Mouse (Mus musculus) G1E (cell line): Measurements from ENCODE around the gene Cyb561d1.

Source experiments
- CTCF ChIP-seq: IDR thresholded peaks from 2 replicates; pipeline ENCODE4 v1.5.1; 2012; ENCODE audit warnings: low read depth, low read length, inconsistent platforms, mixed read lengths
- GATA1 ChIP-seq: IDR thresholded peaks from 2 replicates; pipeline ENCODE4 v1.6.1; 2012; ENCODE audit warnings: borderline replicate concordance, low read length, inconsistent platforms, mixed read lengths
- GATA2 ChIP-seq: IDR thresholded peaks from 2 replicates; pipeline ENCODE4 v1.6.1; 2012; ENCODE audit warnings: low read depth, low read length, inconsistent platforms, borderline replicate concordance
- POLR2AphosphoS5 ChIP-seq: IDR thresholded peaks from 2 replicates; pipeline ENCODE4 v1.6.1; 2012; ENCODE audit warnings: low read depth, low read length, inconsistent platforms; ENCODE audit not compliant: insufficient replicate concordance
- TAL1 ChIP-seq: conservative IDR thresholded peaks from 2 replicates; pipeline ENCODE4 v1.6.1; 2012; ENCODE audit warnings: low read depth, low read length, inconsistent platforms, mixed read lengths

DNA sequence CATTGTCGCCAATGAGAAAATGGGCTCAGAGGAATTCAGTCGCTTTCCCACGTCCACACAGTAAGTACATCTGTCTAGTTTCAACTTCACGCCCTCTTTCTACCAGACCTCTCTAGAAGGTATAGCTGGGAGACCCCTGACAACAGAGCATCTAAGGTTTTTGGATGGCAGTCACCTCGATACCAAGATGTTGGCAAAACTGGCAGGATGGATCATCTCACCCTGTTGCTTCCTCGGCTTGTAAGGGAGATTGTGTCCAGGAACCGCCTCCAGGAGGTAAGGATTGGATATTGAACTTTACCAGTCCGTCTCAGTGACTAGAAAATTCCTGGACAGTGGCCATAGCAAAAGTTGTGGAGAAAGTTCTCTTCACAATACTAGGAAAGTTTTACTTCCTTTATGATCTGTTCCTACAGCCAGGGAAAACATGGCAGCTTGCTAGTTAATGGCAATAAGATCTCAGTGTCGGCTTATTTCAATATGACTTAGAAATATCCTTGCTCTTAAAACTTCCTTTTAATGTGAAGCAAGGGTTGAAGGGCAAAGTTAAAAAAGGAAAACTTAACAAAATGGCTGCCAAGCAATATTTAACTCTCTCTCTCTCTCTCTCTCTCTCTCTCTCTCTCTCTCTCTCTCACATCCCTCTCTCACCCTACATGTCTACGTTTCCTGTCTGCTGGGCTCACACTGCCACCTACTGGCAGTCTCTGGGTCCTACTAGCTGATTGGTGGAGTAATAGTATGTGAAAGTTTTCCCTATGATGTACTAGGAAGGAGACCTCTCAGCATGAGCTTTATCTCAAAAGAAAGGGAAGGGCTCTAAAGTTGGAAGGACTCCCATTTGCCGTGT, 53.4 kb downstream of the Cyb561d1 start:
- TF ChIP-seq CTCF, result peak; percentile 60
- no peak for TF ChIP-seq POLR2AphosphoS5
- no peak for TF ChIP-seq GATA1
- no peak for TF ChIP-seq GATA2
- TF ChIP-seq TAL1, result no peak
